Mouse (Mus musculus) gastrocnemius, postnatal 36 days (tissue): ENCODE data around the gene Gm21854. TPM values are rescaled to one million over a fixed set of nuclear protein-coding genes. Genes with fewer than 3 reads are reported as not detected.
"Not testable (repeated sequence)": the region's sequence is repeated elsewhere in the genome, so short reads cannot be mapped to it uniquely, and the experiment has no call there.

ENCODE experiments used
- DNase-seq, 2 experiments: peaks; one replicate each; pipeline ENCODE4 v3.0.0; 2022
- intact Hi-C: fragments of 180-260 bp; cut with DNase I; formaldehyde crosslinking; loops from one replicate; pipeline ENCODE4 v1.15.1; 2025
- long read RNA-seq, 2 experiments: library from polyadenylated mRNA; stranded (forward); transcript quantifications; one replicate each; pipeline ENCODE4 v2.0.0; 2021
- total RNA-seq, 2 experiments: library from RNA; stranded (reverse); gene quantifications; 2 replicates each; pipeline ENCODE4 v1.2.3; 2021

Gm21854 gene
- total RNA-seq = not detected
- long read RNA-seq, experiment 1 = 0 reads
- long read RNA-seq, experiment 2 = 0 reads

GRCm38 (mm10) chrY:5656686-5657085 is at the start of gene Gm21854:
Gm21854 (plus strand) TSS chrY:5656986.
- DNase-seq, intact Hi-C loops: not testable (repeated sequence)

Other genes starting within 250 kb of the Gm21854 start
- not detected for gene Gm20914, start 69.0 kb downstream of the Gm21854 start, total RNA-seq
- not detected for gene Gm28171, start 136.4 kb downstream of the Gm21854 start, total RNA-seq